Mouse (Mus musculus) layer of hippocampus, postnatal 25 days (tissue): ENCODE measurements around the gene Afm. TPM values are rescaled to one million over a fixed set of nuclear protein-coding genes. Genes with fewer than 3 reads are reported as not detected.

Source experiments
- DNase-seq, 2 experiments: peaks; one replicate each; pipeline ENCODE4 v3.0.0; 2022; ENCODE audit warnings: mixed read lengths in 2 of 2, low spot score in 1 of 2; ENCODE audit errors: extremely low spot score in 1 of 2
- total RNA-seq, 2 experiments: library from RNA; stranded (reverse); gene quantifications; 2 replicates each; pipeline ENCODE4 v1.2.3; 2021

Afm gene
- total RNA-seq, result not detected

- DNase-seq, result no peak
Observed at GRCm38 (mm10) chr5:90518356-90519100, at the start of gene Afm. TSS of gene Afm (plus strand) at chr5:90518932.

DNA sequence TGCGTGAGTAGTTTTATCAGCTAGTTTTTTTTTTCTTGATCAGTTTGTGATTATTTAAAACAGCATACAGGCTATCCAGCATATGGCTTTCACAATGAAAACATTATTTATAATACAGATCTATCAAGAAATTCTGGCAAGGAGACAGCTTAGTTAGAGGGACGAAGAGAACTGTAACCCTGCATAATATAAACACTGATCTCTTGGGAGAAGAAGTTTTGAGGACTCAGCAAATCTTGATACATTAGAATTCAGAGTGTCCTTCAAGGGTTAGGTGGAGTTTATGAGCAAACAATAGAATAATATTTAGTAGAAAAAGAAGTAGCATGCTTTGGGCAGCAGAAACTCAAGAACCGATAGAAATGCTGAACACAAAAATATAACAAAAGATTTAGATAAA, 47.9 kb upstream of the Afm start:
- no peak for DNase-seq

- DNase-seq, result no peak
Observed at GRCm38 (mm10) chr5:90473902-90474301, 44.8 kb upstream of the Afm start.

GRCm38 (mm10) chr5:90474369-90474768, 44.4 kb upstream of the Afm start:
- no peak for DNase-seq

- no peak for DNase-seq
Observed at GRCm38 (mm10) chr5:90476741-90477140, 42.0 kb upstream of the Afm start.

- no peak for DNase-seq
Observed at GRCm38 (mm10) chr5:90477308-90478140, 41.2 kb upstream of the Afm start.

DNA sequence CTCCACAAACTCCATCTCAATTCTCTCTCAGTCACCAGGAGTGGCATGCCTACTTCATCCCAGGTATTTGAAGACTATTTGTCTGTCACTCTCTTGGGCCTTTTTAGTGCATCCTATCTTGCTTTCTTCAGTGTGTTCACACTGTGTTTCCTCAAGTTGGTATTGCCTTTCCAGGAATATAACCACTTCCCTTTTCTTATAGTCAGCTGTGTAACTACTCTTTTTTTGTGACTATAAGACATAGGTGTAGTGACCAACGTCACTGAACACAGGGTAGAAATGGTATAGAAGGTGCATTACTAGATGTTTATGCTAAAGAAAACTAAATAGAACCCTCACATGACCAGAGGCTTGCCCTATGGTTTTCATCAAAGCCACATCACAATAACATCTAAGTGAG, 39.8 kb upstream of the Afm start:
- no peak for DNase-seq

- DNase-seq, result no peak
Observed at GRCm38 (mm10) chr5:90485597-90485996, 33.1 kb upstream of the Afm start.

GRCm38 (mm10) chr5:90488323-90488722, 30.4 kb upstream of the Afm start:
- DNase-seq, result no peak

GRCm38 (mm10) chr5:90490518-90490917, 28.2 kb upstream of the Afm start, which contains the start of gene Afp:
TSS of gene Afp (plus strand) at chr5:90490737.
- DNase-seq, result no peak

- no peak for DNase-seq
Observed at GRCm38 (mm10) chr5:90492440-90492839, 26.3 kb upstream of the Afm start.

DNA sequence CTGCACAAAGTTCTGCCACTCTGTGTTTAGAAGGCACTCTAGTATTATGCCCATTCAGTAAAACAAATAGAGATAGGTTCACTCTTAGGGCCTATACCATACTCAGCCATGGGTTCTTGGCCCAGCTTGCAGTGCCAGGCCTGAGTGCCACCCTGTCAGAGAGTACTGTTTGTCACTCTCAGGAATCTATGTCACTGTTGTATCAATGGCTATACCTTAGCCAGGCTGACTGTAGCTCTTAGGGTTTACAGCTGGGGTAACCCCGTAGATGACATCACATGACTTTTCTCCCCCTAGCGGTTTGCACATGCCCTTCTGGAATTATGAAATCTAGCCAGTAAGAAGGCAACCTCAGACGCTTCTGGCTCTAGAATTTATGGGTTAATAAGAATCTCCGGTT, 24.4 kb upstream of the Afm start:
- DNase-seq, result no peak

GRCm38 (mm10) chr5:90499509-90499908, 19.2 kb upstream of the Afm start:
- no peak for DNase-seq

DNA sequence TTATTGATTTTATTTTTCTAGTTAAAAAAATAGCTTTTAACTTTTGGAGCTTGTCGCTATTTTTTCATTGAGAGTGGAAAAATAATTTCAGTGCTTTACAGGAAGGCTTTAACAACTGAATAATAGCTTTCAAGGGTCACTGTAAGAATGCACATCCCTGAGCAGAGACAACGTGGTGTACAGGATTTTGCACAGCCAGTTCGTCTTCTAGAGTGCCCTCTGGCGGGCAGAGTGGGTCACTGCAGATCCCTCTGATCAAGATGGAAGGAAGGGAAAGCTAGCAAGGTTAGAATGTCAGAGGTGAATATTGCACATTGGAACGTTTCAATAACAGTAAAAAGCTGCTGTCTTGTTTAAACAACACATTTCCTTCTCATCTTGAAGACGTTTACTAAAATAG, 18.0 kb upstream of the Afm start:
- peak; percentile 60 to 88 for DNase-seq

DNA sequence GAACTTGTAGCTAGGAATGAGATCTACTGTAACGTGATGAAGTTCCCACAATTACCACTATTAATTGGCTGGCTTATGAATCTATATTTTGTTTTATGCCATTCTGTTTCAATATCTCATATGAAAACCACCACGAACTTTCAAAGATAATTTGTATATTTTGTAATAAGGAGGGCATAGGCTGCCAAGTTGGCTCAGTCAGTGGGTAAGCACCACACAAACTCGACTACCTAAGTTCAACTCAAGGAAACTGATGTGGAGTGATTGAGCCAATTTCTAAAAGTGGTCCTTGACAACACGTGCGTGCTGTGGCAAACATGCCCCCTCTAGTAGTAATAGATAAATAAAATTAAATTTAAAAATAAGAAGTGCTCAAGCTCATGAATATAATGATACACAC, 17.0 kb upstream of the Afm start:
- DNase-seq, result no peak

DNA sequence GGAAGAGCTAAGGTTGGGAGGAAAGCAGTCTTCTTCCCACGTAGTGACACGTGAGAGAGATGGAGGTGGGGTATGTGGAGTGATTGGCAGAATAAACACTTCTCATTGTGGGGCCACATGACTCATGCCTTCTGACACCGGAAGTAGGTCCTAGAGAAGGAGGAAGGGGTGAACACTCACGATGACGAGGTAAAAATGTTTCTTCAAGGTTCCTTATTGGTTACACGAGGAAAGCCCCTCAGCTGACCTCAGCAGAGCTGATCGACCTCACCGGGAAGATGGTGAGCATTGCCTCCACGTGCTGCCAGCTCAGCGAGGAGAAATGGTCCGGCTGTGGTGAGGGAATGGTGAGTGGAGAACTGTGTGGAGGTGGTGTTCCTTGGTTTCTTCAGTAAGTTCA, 14.0 kb upstream of the Afm start:
- no peak for DNase-seq

DNA sequence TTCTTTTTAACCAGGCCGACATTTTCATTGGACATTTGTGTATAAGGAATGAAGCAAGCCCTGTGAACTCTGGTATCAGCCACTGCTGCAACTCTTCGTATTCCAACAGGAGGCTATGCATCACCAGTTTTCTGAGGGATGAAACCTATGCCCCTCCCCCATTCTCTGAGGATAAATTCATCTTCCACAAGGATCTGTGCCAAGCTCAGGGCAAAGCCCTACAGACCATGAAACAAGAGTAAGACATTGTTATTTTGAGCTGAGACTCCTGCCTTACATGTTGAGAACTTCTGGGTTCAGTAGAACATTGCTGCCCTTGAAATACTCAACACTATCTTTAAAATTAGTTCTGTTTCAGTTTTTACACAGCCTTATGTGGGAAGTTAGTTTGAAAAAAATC, 12.2 kb upstream of the Afm start:
- no peak for DNase-seq

DNA sequence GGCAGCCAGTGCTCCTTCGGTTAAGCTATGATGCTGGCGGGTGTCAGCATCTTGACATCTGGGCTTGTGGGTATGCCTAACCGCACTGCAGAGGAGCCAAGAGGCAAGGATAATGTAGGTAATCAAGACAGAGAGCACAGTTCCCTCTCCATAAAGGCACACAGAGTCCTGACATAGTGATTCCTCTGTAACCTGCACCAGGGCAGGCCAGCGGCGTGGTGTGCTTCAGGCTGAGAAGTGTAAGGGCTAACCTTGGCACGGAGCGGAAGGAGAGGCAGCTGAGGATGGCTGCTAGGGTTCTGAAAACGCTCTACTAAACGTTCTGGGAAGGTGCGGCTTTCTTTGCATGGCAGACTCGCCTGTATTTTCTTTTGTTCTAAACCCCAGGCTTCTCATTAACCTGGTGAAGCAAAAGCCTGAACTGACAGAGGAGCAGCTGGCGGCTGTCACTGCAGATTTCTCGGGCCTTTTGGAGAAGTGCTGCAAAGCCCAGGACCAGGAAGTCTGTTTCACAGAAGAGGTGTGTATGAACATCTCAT, 11.3 kb upstream of the Afm start:
- no peak for DNase-seq

DNA sequence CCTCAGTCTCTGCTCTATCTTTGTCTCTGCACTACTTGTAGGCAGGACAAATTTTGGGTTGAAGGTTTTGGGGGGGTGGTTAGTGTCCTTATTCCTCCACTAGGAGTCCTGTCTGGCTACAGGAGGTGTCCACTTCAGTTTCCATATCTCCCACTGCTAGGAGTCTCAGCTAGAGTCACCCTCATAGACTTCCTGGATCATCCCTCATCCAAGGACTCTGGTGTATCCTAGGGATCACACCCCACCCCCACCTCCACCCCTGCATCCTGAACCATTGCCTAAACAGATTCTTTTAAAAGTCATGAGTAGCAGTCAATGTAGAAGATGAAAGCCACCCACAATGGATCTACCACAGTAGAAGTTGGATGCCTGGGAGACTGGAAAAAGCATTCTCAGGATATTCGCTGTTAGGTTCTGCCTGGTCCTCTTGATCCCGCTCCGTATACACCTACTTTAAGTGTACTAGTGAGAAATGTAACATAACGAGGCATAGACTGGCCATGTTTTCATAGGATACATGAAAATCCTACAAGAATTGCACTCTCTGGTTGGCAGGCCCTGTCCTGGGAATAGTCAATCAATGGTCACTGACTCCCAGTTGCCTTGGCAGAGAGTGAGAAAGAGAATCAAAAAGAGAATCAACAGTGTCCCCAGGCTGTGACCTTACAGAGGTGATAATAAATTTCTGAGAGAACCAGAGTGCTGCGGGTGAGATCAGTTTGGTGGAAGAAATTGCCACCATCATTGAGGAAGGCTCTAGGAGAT, 8.7 kb upstream of the Afm start:
- DNase-seq, result no peak

GRCm38 (mm10) chr5:90512288-90512955, 6.3 kb upstream of the Afm start:
- DNase-seq, result no peak
